Mouse (Mus musculus): ENCODE data around the gene Pgghg. TPM values are rescaled to one million over a fixed set of nuclear protein-coding genes. Genes with fewer than 3 reads are reported as not detected.
"Not testable (repeated sequence)": the region's sequence is repeated elsewhere in the genome, so short reads cannot be mapped to it uniquely, and the experiment has no call there.

Pgghg gene
- polyA plus RNA-seq, 1 experiment from 2014 or later, result 13.9 TPM

GRCm38 (mm10) chr7:140973396-140974165 lies 32.4 kb downstream of the Pgghg start:
- Histone ChIP-seq H3K36me3 (no peaks in the 10 kb centered on the region), H3K4me3 (no peak overlapping the region), H3K9me3 (replicated peaks) (no peaks in the 10 kb centered on the region), H3K4me2 (no peak overlapping the region), H3K27me3 (replicated peaks) (peaks cover 35% of the 10 kb centered on the region), H3K27ac (ENCODE audit: poor library complexity, severe bottlenecking) (no peak overlapping the region), H3K9ac (no peak overlapping the region), H3K4me1 (replicated peaks) (peaks cover 11% of the 10 kb centered on the region)
- 44% methylated on average over 14 of the region's 14 CpGs for WGBS
- no peak for ATAC-seq (ENCODE audit: insufficient number of reproducible peaks, low FRiP score)

GRCm38 (mm10) chr7:140974940-140975339 lies 33.7 kb downstream of the Pgghg start:
- Histone ChIP-seq H3K36me3 (no peaks in the 10 kb centered on the region), H3K4me3 (no peak overlapping the region), H3K9ac (no peak overlapping the region), H3K9me3 (replicated peaks) (no peaks in the 10 kb centered on the region), H3K27ac (ENCODE audit: poor library complexity, severe bottlenecking) (no peak overlapping the region), H3K27me3 (replicated peaks) (peaks cover 21% of the 10 kb centered on the region), H3K4me2 (no peak overlapping the region), H3K4me1 (replicated peaks) (peaks cover 11% of the 10 kb centered on the region)
- 13% methylated on average over 9 of the region's 9 CpGs for WGBS
- no peak for ATAC-seq (ENCODE audit: insufficient number of reproducible peaks, low FRiP score)

- ATAC-seq (ENCODE audit: insufficient number of reproducible peaks, low FRiP score), result no peak
- no peaks in the 10 kb centered on the region for H3K36me3 ChIP-seq
- no peak overlapping the region for H3K27ac ChIP-seq (ENCODE audit: poor library complexity, severe bottlenecking)
- WGBS, result 22% methylated on average over 3 of the region's 3 CpGs
- no peak overlapping the region for H3K4me3 ChIP-seq
- H3K4me2 ChIP-seq, result no peak overlapping the region
- peaks cover 16% of the 10 kb centered on the region for H3K27me3 ChIP-seq (replicated peaks)
- no peak overlapping the region for H3K9ac ChIP-seq
- peaks cover 11% of the 10 kb centered on the region for H3K4me1 ChIP-seq (replicated peaks)
- no peaks in the 10 kb centered on the region for H3K9me3 ChIP-seq (replicated peaks)
Observed at GRCm38 (mm10) chr7:140975465-140975864, 34.3 kb downstream of the Pgghg start.

- H3K36me3 ChIP-seq; H3K4me2 ChIP-seq; H3K9me3 ChIP-seq (replicated peaks); H3K9ac ChIP-seq; ATAC-seq (ENCODE audit: insufficient number of reproducible peaks, low FRiP score); H3K27ac ChIP-seq (ENCODE audit: poor library complexity, severe bottlenecking); H3K4me1 ChIP-seq (replicated peaks); H3K4me3 ChIP-seq: not testable (repeated sequence)
- WGBS, result 83% methylated on average over 9 of the region's 9 CpGs
- H3K27me3 ChIP-seq (replicated peaks), result peaks cover 14% of the 10 kb centered on the region
Observed at GRCm38 (mm10) chr7:140976720-140977119, 35.5 kb downstream of the Pgghg start.

GRCm38 (mm10) chr7:140981704-140982103 lies 40.5 kb downstream of the Pgghg start:
- no peak overlapping the region for H3K27ac ChIP-seq (ENCODE audit: poor library complexity, severe bottlenecking)
- no peak for ATAC-seq (ENCODE audit: insufficient number of reproducible peaks, low FRiP score)
- H3K4me1 ChIP-seq (replicated peaks), result no peaks in the 10 kb centered on the region
- no peaks in the 10 kb centered on the region for H3K36me3 ChIP-seq
- H3K9ac ChIP-seq, result no peak overlapping the region
- peaks cover 4% of the 10 kb centered on the region; the same call in 1 of the 2 replicates for H3K9me3 ChIP-seq (replicated peaks)
- H3K4me3 ChIP-seq, result no peak overlapping the region
- no peak overlapping the region for H3K4me2 ChIP-seq
- WGBS, result 79% methylated on average over 8 of the region's 8 CpGs
- 0 out of 2 replicates have a peak, but pooled peaks cover under 1% of the 10 kb centered on the region for H3K27me3 ChIP-seq (replicated peaks)

GRCm38 (mm10) chr7:140982971-140983370 lies 41.8 kb downstream of the Pgghg start:
- H3K4me1 ChIP-seq (replicated peaks), result no peaks in the 10 kb centered on the region
- ATAC-seq (ENCODE audit: insufficient number of reproducible peaks, low FRiP score), result no peak
- 66% methylated on average over 7 of the region's 7 CpGs for WGBS
- no peak overlapping the region for H3K27ac ChIP-seq (ENCODE audit: poor library complexity, severe bottlenecking)
- H3K4me2 ChIP-seq, result no peak overlapping the region
- H3K36me3 ChIP-seq, result no peaks in the 10 kb centered on the region
- no peaks in the 10 kb centered on the region for H3K27me3 ChIP-seq (replicated peaks)
- no peak overlapping the region for H3K4me3 ChIP-seq
- H3K9ac ChIP-seq, result no peak overlapping the region
- peaks cover 4% of the 10 kb centered on the region; the same call in 1 of the 2 replicates for H3K9me3 ChIP-seq (replicated peaks)

GRCm38 (mm10) chr7:140987182-140988138 lies 46.3 kb downstream of the Pgghg start:
- 76% methylated on average over 17 of the region's 17 CpGs for WGBS
- no peak overlapping the region for H3K4me3 ChIP-seq
- H3K9me3 ChIP-seq (replicated peaks), result peaks cover 4% of the 10 kb centered on the region; the same call in 1 of the 2 replicates
- H3K4me2 ChIP-seq, result no peak overlapping the region
- no peaks in the 10 kb centered on the region for H3K36me3 ChIP-seq
- no peaks in the 10 kb centered on the region for H3K27me3 ChIP-seq (replicated peaks)
- no peaks in the 10 kb centered on the region for H3K4me1 ChIP-seq (replicated peaks)
- no peak for ATAC-seq (ENCODE audit: insufficient number of reproducible peaks, low FRiP score)
- H3K27ac ChIP-seq (ENCODE audit: poor library complexity, severe bottlenecking), result no peak overlapping the region
- no peak overlapping the region for H3K9ac ChIP-seq

GRCm38 (mm10) chr7:140989022-140989421 lies 47.8 kb downstream of the Pgghg start:
- Histone ChIP-seq H3K9me3 (replicated peaks) (peaks cover 4% of the 10 kb centered on the region; the same call in 1 of the 2 replicates), H3K4me2 (no peak overlapping the region), H3K4me3 (no peak overlapping the region), H3K27ac (ENCODE audit: poor library complexity, severe bottlenecking) (no peak overlapping the region), H3K4me1 (replicated peaks) (no peaks in the 10 kb centered on the region), H3K27me3 (replicated peaks) (no peaks in the 10 kb centered on the region), H3K36me3 (no peaks in the 10 kb centered on the region), H3K9ac (no peak overlapping the region)
- WGBS, result 71% methylated on average over 4 of the region's 4 CpGs
- no peak for ATAC-seq (ENCODE audit: insufficient number of reproducible peaks, low FRiP score)

- H3K27ac ChIP-seq (ENCODE audit: poor library complexity, severe bottlenecking), result no peak overlapping the region
- H3K9me3 ChIP-seq (replicated peaks), result peaks cover 4% of the 10 kb centered on the region; the same call in 1 of the 2 replicates
- no peaks in the 10 kb centered on the region for H3K27me3 ChIP-seq (replicated peaks)
- no peak overlapping the region for H3K4me2 ChIP-seq
- 53% methylated on average over 6 of the region's 6 CpGs for WGBS
- H3K4me3 ChIP-seq, result no peak overlapping the region
- no peaks in the 10 kb centered on the region for H3K4me1 ChIP-seq (replicated peaks)
- no peaks in the 10 kb centered on the region for H3K36me3 ChIP-seq
- no peak for ATAC-seq (ENCODE audit: insufficient number of reproducible peaks, low FRiP score)
- no peak overlapping the region for H3K9ac ChIP-seq
Observed at GRCm38 (mm10) chr7:140990185-140990584, 49.0 kb downstream of the Pgghg start.

GRCm38 (mm10) chr7:140990622-140991021 lies 49.4 kb downstream of the Pgghg start:
- H3K27ac ChIP-seq (ENCODE audit: poor library complexity, severe bottlenecking), result no peak overlapping the region
- no peaks in the 10 kb centered on the region for H3K27me3 ChIP-seq (replicated peaks)
- 58% methylated on average over 5 of the region's 5 CpGs for WGBS
- H3K9ac ChIP-seq, result no peak overlapping the region
- no peaks in the 10 kb centered on the region for H3K36me3 ChIP-seq
- no peak overlapping the region for H3K4me2 ChIP-seq
- H3K9me3 ChIP-seq (replicated peaks), result peaks cover 3% of the 10 kb centered on the region; the same call in 1 of the 2 replicates
- H3K4me3 ChIP-seq, result no peak overlapping the region
- no peak for ATAC-seq (ENCODE audit: insufficient number of reproducible peaks, low FRiP score)
- H3K4me1 ChIP-seq (replicated peaks), result no peaks in the 10 kb centered on the region

GRCm38 (mm10) chr7:140991117-140991689 lies 50.0 kb downstream of the Pgghg start:
- WGBS, result 76% methylated on average over 14 of the region's 14 CpGs
- Histone ChIP-seq H3K9ac (no peak overlapping the region), H3K4me1 (replicated peaks) (no peaks in the 10 kb centered on the region), H3K4me2 (no peak overlapping the region), H3K4me3 (no peak overlapping the region), H3K36me3 (no peaks in the 10 kb centered on the region), H3K27me3 (replicated peaks) (no peaks in the 10 kb centered on the region), H3K9me3 (replicated peaks) (no peaks in the 10 kb centered on the region), H3K27ac (ENCODE audit: poor library complexity, severe bottlenecking) (no peak overlapping the region)
- no peak for ATAC-seq (ENCODE audit: insufficient number of reproducible peaks, low FRiP score)
